Mouse (Mus musculus) heart, embryonic 11.5 days (tissue): ENCODE results near the gene Rasgrp1. TPM values are rescaled to one million over a fixed set of nuclear protein-coding genes. Genes with fewer than 3 reads are reported as not detected.

Experiments
- ATAC-seq: fragments of 200-750 bp; cut with Nextera tagmentation; replicated peaks from 2 replicates; pipeline ENCODE4 v1.8.0; 2017; ENCODE audit warnings: moderate library complexity; ENCODE audit not compliant: insufficient number of reproducible peaks, low FRiP score, low TSS enrichment
- H3K27ac ChIP-seq: fragments of 300-500 bp; sonication (generic); 2 replicates; pipeline ENCODE4 v1.5.1; 2014; ENCODE audit warnings: mild to moderate bottlenecking, low read depth, low read length
- H3K27me3 ChIP-seq: fragments of 300-500 bp; sonication (generic); 2 replicates; pipeline ENCODE4 v1.6.1; 2014; ENCODE audit warnings: mild to moderate bottlenecking, low read length, mixed read lengths; ENCODE audit not compliant: control insufficient read depth, insufficient read depth
- H3K36me3 ChIP-seq: fragments of 300-500 bp; sonication (generic); 2 replicates; pipeline ENCODE4 v1.6.1; 2014; ENCODE audit warnings: mild to moderate bottlenecking, low read length, moderate library complexity, mixed read lengths; ENCODE audit not compliant: control insufficient read depth, insufficient read depth
- H3K4me1 ChIP-seq: fragments of 300-500 bp; sonication (generic); 2 replicates; pipeline ENCODE4 v1.6.1; 2014; ENCODE audit warnings: low read length; ENCODE audit not compliant: control insufficient read depth, insufficient read depth
- H3K4me2 ChIP-seq: fragments of 300-500 bp; sonication (generic); 2 replicates; pipeline ENCODE4 v1.6.1; 2014; ENCODE audit warnings: mild to moderate bottlenecking, moderate library complexity
- H3K4me3 ChIP-seq: fragments of 300-500 bp; sonication (generic); 2 replicates; pipeline ENCODE4 v1.5.1; 2014; ENCODE audit warnings: low read depth, low read length
- H3K9ac ChIP-seq: fragments of 300-500 bp; sonication (generic); 2 replicates; pipeline ENCODE4 v1.6.1; 2014; ENCODE audit warnings: mild to moderate bottlenecking, low read depth, low read length, moderate library complexity
- H3K9me3 ChIP-seq: fragments of 300-500 bp; sonication (generic); replicated peaks from 2 replicates; pipeline ENCODE4 v1.6.1; 2016; ENCODE audit warnings: low read length; ENCODE audit not compliant: control insufficient read depth
- WGBS: fragments of 180-500 bp; shearing (Covaris S2); extraction: QIAGEN DNeasy Blood & Tissue Kit; methylation state at CpG from one replicate; pipeline ENCODE4 v1.1.7; 2014; ENCODE audit not compliant: insufficient replicate concordance; 5-methylcytosine and 5-hydroxymethylcytosine counted together
- polyA plus RNA-seq: library from polyadenylated mRNA; unstranded; fragments of >200 nt; fragmentation: Nextera tagmentation; extraction: Ambion mirVana; gene quantifications from 2 replicates; pipeline ENCODE4 v1.2.1, GENCODE M21; 2014

Gene Rasgrp1
- polyA plus RNA-seq, 1 experiment from 2014 or later, result 0.13 TPM

GRCm38 (mm10) chr2:117337902-117338301 is 4.9 kb downstream of the Rasgrp1 start:
- Histone ChIP-seq H3K27me3 (peaks cover 10% of the 10 kb centered on the region), H3K4me1 (peaks cover 5% of the 10 kb centered on the region; the same call in 1 of the 2 replicates), H3K27ac (no peak overlapping the region), H3K9me3 (no peaks in the 10 kb centered on the region), H3K36me3 (no peaks in the 10 kb centered on the region), H3K4me3 (no peak overlapping the region), H3K9ac (no peak overlapping the region), H3K4me2 (no peak overlapping the region)
- WGBS, result 91% methylated on average over 7 of the region's 7 CpGs
- ATAC-seq, result no peak

- H3K9me3 ChIP-seq, result no peaks in the 10 kb centered on the region
- WGBS, result 40% methylated on average over 5 of the region's 5 CpGs
- no peak overlapping the region for H3K4me3 ChIP-seq
- H3K36me3 ChIP-seq, result no peaks in the 10 kb centered on the region
- H3K9ac ChIP-seq, result no peak overlapping the region
- no peak overlapping the region for H3K4me2 ChIP-seq
- ATAC-seq, result no peak
- peaks cover 4% of the 10 kb centered on the region; the same call in 1 of the 2 replicates for H3K27me3 ChIP-seq
- H3K27ac ChIP-seq, result no peak overlapping the region
- H3K4me1 ChIP-seq, result peaks cover 5% of the 10 kb centered on the region; the same call in 1 of the 2 replicates
These were observed 5.7 kb downstream of the Rasgrp1 start for GRCm38 (mm10) chr2:117336946-117337665.

GRCm38 (mm10) chr2:117335552-117336188 is 7.1 kb downstream of the Rasgrp1 start:
- Histone ChIP-seq H3K9me3 (no peaks in the 10 kb centered on the region), H3K4me2 (no peak overlapping the region), H3K4me1 (peaks cover 5% of the 10 kb centered on the region; the same call in 1 of the 2 replicates), H3K27me3 (no peaks in the 10 kb centered on the region), H3K27ac (no peak overlapping the region), H3K9ac (no peak overlapping the region), H3K36me3 (no peaks in the 10 kb centered on the region), H3K4me3 (no peak overlapping the region)
- no peak for ATAC-seq
- 23% methylated on average over 4 of the region's 4 CpGs for WGBS

GRCm38 (mm10) chr2:117331634-117332033 is 11.2 kb downstream of the Rasgrp1 start:
- Histone ChIP-seq H3K4me1 (peaks cover 5% of the 10 kb centered on the region; the same call in 1 of the 2 replicates), H3K9ac (no peak overlapping the region), H3K4me3 (no peak overlapping the region), H3K27me3 (no peaks in the 10 kb centered on the region), H3K9me3 (no peaks in the 10 kb centered on the region), H3K27ac (no peak overlapping the region), H3K36me3 (no peaks in the 10 kb centered on the region), H3K4me2 (no peak overlapping the region)
- no peak for ATAC-seq
- 52% methylated on average over 5 of the region's 5 CpGs for WGBS

GRCm38 (mm10) chr2:117328521-117329285 is 14.1 kb downstream of the Rasgrp1 start:
- WGBS, result 69% methylated on average over 9 of the region's 9 CpGs
- Histone ChIP-seq H3K27ac (no peak overlapping the region), H3K9ac (no peak overlapping the region), H3K27me3 (no peaks in the 10 kb centered on the region), H3K9me3 (no peaks in the 10 kb centered on the region), H3K4me2 (no peak overlapping the region), H3K4me1 (no peaks in the 10 kb centered on the region), H3K36me3 (no peaks in the 10 kb centered on the region), H3K4me3 (no peak overlapping the region)
- no peak for ATAC-seq

GRCm38 (mm10) chr2:117322399-117322798 is 20.4 kb downstream of the Rasgrp1 start:
- H3K27ac ChIP-seq, result no peak overlapping the region
- no peaks in the 10 kb centered on the region for H3K4me1 ChIP-seq
- 79% methylated on average over 8 of the region's 8 CpGs for WGBS
- no peak overlapping the region for H3K4me2 ChIP-seq
- H3K9ac ChIP-seq, result no peak overlapping the region
- ATAC-seq, result no peak
- no peaks in the 10 kb centered on the region for H3K36me3 ChIP-seq
- H3K27me3 ChIP-seq, result no peaks in the 10 kb centered on the region
- H3K9me3 ChIP-seq, result no peaks in the 10 kb centered on the region
- no peak overlapping the region for H3K4me3 ChIP-seq

GRCm38 (mm10) chr2:117321231-117321630 is 21.6 kb downstream of the Rasgrp1 start:
- H3K4me2 ChIP-seq, result no peak overlapping the region
- ATAC-seq, result no peak
- WGBS, result 75% methylated on average over 3 of the region's 3 CpGs
- H3K9me3 ChIP-seq, result no peaks in the 10 kb centered on the region
- H3K27ac ChIP-seq, result no peak overlapping the region
- no peaks in the 10 kb centered on the region for H3K36me3 ChIP-seq
- no peaks in the 10 kb centered on the region for H3K27me3 ChIP-seq
- no peaks in the 10 kb centered on the region for H3K4me1 ChIP-seq
- H3K4me3 ChIP-seq, result no peak overlapping the region
- no peak overlapping the region for H3K9ac ChIP-seq

GRCm38 (mm10) chr2:117318991-117319390 is 23.8 kb downstream of the Rasgrp1 start:
- no peaks in the 10 kb centered on the region for H3K27me3 ChIP-seq
- H3K9ac ChIP-seq, result no peak overlapping the region
- H3K36me3 ChIP-seq, result no peaks in the 10 kb centered on the region
- H3K9me3 ChIP-seq, result no peaks in the 10 kb centered on the region
- ATAC-seq, result no peak
- H3K4me1 ChIP-seq, result no peaks in the 10 kb centered on the region
- no peak overlapping the region for H3K27ac ChIP-seq
- H3K4me2 ChIP-seq, result no peak overlapping the region
- H3K4me3 ChIP-seq, result no peak overlapping the region
- WGBS, result 75% methylated on average over 3 of the region's 3 CpGs
